Comparison of ENCODE assay signal across 9 mouse cellular contexts in the genomic region with DNA sequence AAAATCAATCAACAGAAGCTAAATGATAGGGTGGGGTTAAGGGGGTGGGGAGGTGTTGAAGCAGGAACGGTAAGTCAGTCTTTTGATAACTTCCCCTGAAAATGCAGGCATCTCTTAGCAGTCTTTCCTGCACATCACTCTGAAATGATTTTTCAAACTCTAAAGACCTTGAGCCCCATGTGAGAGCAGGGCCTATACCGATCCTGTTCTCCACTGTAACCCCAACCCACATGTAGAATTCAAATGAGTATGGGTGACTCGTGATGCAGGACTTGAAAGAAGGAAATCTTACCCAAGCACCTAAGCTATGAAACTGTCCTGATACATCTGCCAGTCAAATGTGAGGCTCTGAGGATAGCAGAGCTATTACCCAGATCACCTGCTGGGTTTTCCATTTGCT. TPM values are rescaled to one million over a fixed set of nuclear protein-coding genes. Genes with fewer than 3 reads are reported as not detected.
A peak's percentile ranks its signal among the peaks of the same experiment; 100 is the strongest.
DNase-seq lines count a peak whose midpoint lies in the region; ATAC-seq and TF ChIP-seq lines count a peak whose summit lies in the region.
"Had no signal": no experiment of that assay in that cellular context is flagged by ENCODE, and none has a peak within 500 bp of the region (broad histone marks: within the 10 kb centered on the region; RNA-seq: fewer than 3 reads in every experiment).

No protein-coding gene starts in this region.

- peak overlapping the region; percentile 2 for H3K4me2 ChIP-seq in kidney, embryonic 14.5 days (replicated peaks; ENCODE audit: low read depth, low read length)
- peak overlapping the region; percentile 26 for H3K4me2 ChIP-seq in neural tube, embryonic 13.5 days
- H3K4me2 ChIP-seq in intestine, postnatal 0 days (replicated peaks; ENCODE audit: low read depth): no peak overlapping the region

- H3K9me3 ChIP-seq in kidney, embryonic 14.5 days (ENCODE audit: control insufficient read depth, low read length): no peaks in the 10 kb centered on the region
- H3K9me3 ChIP-seq in neural tube, embryonic 13.5 days: no peaks in the 10 kb centered on the region
- H3K9me3 ChIP-seq in intestine, postnatal 0 days (ENCODE audit: control insufficient read depth): no peaks in the 10 kb centered on the region

- intact Hi-C loops in gastrocnemius, adult 2 months (cut with DNase I): loop anchor here (10.0 kb wide), 1 partner anchor 134 kb away; no protein-coding TSS in a partner anchor

- ATAC-seq in kidney, embryonic 14.5 days (ENCODE audit: low FRiP score, low TSS enrichment): no peak
- no peak for ATAC-seq in neural tube, embryonic 13.5 days (ENCODE audit: low read depth)
- ATAC-seq in intestine, postnatal 0 days: no peak

- WGBS in kidney, embryonic 14.5 days: 69% methylated on average over 3 of the region's 3 CpGs
- WGBS in neural tube, embryonic 13.5 days: 70% methylated on average over 3 of the region's 3 CpGs
- WGBS in intestine, postnatal 0 days: 43% methylated on average over 3 of the region's 3 CpGs

- no peak for TF ChIP-seq CTCF in intestine, postnatal 0 days (IDR thresholded peaks at IDR 0.05; ENCODE audit: low read depth)
- TF ChIP-seq CTCF in gastrocnemius, adult 2 months (IDR thresholded peaks at IDR 0.05): no peak

- peak overlapping the region; percentile 4; the same call in 1 of the 2 replicates for H3K4me3 ChIP-seq in kidney, embryonic 14.5 days (ENCODE audit: low read length)
- H3K4me3 ChIP-seq in neural tube, embryonic 13.5 days: no peak overlapping the region
- no peak overlapping the region for H3K4me3 ChIP-seq in intestine, postnatal 0 days (ENCODE audit: low read depth, low read length)
- H3K4me3 ChIP-seq in gastrocnemius, adult 2 months: no peak overlapping the region; the same call in 1 of the 2 replicates

- DNase-seq in kidney, adult 8-10 months: no peak
- DNase-seq in neural tube, embryonic 10.5 days (ENCODE audit: extremely low spot score, low spot score): no peak
- no peak for DNase-seq in right cerebral cortex, postnatal 10 days (ENCODE audit: low spot score in 2 of 2)
- no peak for DNase-seq in gastrocnemius, adult 2 months
- DNase-seq: adrenal gland, adult 8-10 months; left cerebral cortex, postnatal 4 days had no signal

- no peak overlapping the region for H3K27ac ChIP-seq in kidney, embryonic 14.5 days (ENCODE audit: low read depth, low read length)
- H3K27ac ChIP-seq in neural tube, embryonic 13.5 days (replicated peaks): no peak overlapping the region
- H3K27ac ChIP-seq in intestine, postnatal 0 days (ENCODE audit: low read depth, low read length): 0 out of 2 replicates have a peak overlapping the region, but pooled peaks have one; percentile 21
- no peak overlapping the region for H3K27ac ChIP-seq in gastrocnemius, adult 2 months

- H3K9ac ChIP-seq in kidney, embryonic 14.5 days (ENCODE audit: low read depth, low read length): 0 out of 2 replicates have a peak overlapping the region, but pooled peaks have one; percentile 32
- H3K9ac ChIP-seq in neural tube, embryonic 13.5 days: peak overlapping the region; percentile 38; the same call in 1 of the 2 replicates
- no peak overlapping the region for H3K9ac ChIP-seq in intestine, postnatal 0 days (ENCODE audit: low read depth, low read length)

- no peaks in the 10 kb centered on the region for H3K27me3 ChIP-seq in kidney, embryonic 14.5 days (ENCODE audit: control insufficient read depth, insufficient read depth, low read length)
- no peaks in the 10 kb centered on the region for H3K27me3 ChIP-seq in neural tube, embryonic 13.5 days
- H3K27me3 ChIP-seq in intestine, postnatal 0 days (replicated peaks; ENCODE audit: control insufficient read depth, insufficient read depth, low read length): no peaks in the 10 kb centered on the region

- peaks cover 72% of the 10 kb centered on the region for H3K36me3 ChIP-seq in kidney, embryonic 14.5 days (ENCODE audit: control insufficient read depth, insufficient read depth, low read length)
- H3K36me3 ChIP-seq in neural tube, embryonic 13.5 days: peaks cover 69% of the 10 kb centered on the region
- peaks cover 52% of the 10 kb centered on the region for H3K36me3 ChIP-seq in intestine, postnatal 0 days (ENCODE audit: control insufficient read depth, insufficient read depth)

- peaks cover 37% of the 10 kb centered on the region for H3K4me1 ChIP-seq in kidney, embryonic 14.5 days (ENCODE audit: control insufficient read depth, insufficient read depth, low read length)
- peaks cover 55% of the 10 kb centered on the region for H3K4me1 ChIP-seq in neural tube, embryonic 13.5 days (replicated peaks)
- peaks cover 13% of the 10 kb centered on the region; the same call in 1 of the 2 replicates for H3K4me1 ChIP-seq in intestine, postnatal 0 days (replicated peaks; ENCODE audit: control insufficient read depth, insufficient read depth, low read length)

RNA-seq across cellular contexts. Expression of gene Hsp90b1, which starts 4.3 kb away (rescaled TPM):
- polyA plus RNA-seq in kidney, embryonic 14.5 days (2014; fragmentation: Nextera tagmentation; extraction: Ambion mirVana): 476 and 591 TPM in 2 replicates
- polyA plus RNA-seq in neural tube, embryonic 13.5 days (2015; fragmentation: Nextera tagmentation; extraction: Ambion mirVana): 363 and 418 TPM in 2 replicates
- polyA plus RNA-seq in intestine, postnatal 0 days (2015; fragmentation: Nextera tagmentation; extraction: Ambion mirVana): 296 and 334 TPM in 2 replicates
- total RNA-seq in gastrocnemius, adult 2 months (2021): 100 to 1,000 TPM; 108 to 149 TPM

RNA-seq across cellular contexts. Expression of gene Ttc41, which starts 4.6 kb away (rescaled TPM):
- 1.2 and 1.5 TPM in 2 replicates for polyA plus RNA-seq in kidney, embryonic 14.5 days (2014; fragmentation: Nextera tagmentation; extraction: Ambion mirVana)
- 2.4 and 2.8 TPM in 2 replicates for polyA plus RNA-seq in neural tube, embryonic 13.5 days (2015; fragmentation: Nextera tagmentation; extraction: Ambion mirVana)
- 0.59 TPM in 2 replicates for polyA plus RNA-seq in intestine, postnatal 0 days (2015; fragmentation: Nextera tagmentation; extraction: Ambion mirVana)
- 1 to 10 TPM; 2.3 to 2.5 TPM for total RNA-seq in gastrocnemius, adult 2 months (2021)
